Mouse (Mus musculus) small intestine, adult 2 months (tissue): ENCODE measurements around the gene Fam181b.

Experiments
- CTCF ChIP-seq: fragments of 200-500 bp; IDR thresholded peaks from 2 replicates; pipeline ENCODE4 v1.5.1; 2012; ENCODE audit warnings: low read depth, mild to moderate bottlenecking, control low read depth, inconsistent platforms, low read length, moderate library complexity, mixed read lengths; ENCODE audit not compliant: insufficient replicate concordance, insufficient read length; ENCODE audit errors: extremely low read depth
- POLR2A ChIP-seq: fragments of 200-500 bp; IDR thresholded peaks from 2 replicates; pipeline ENCODE4 v1.6.1; 2012; ENCODE audit warnings: low read depth, mild to moderate bottlenecking, control low read depth, inconsistent platforms, low read length, moderate library complexity

DNA sequence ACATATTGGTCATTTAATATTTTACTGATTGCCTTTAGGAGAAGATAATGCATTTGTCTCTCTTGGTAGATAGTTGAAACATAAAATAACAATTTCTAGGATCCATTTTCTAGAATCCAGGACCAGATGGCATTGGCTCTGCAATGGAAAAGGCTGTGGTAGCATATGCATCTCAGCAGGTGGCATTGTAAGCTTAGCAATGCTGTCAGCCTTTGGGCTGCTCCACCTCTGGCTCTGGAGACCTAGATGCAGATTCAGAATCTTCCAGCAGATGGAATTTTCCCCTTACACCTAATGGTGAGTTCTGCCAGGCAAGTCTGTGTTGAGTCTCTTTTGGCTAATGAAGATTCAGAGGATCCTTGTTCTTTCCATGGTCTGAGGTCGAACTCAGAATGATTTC lies 44.3 kb downstream of the Fam181b start:
- no peak for TF ChIP-seq CTCF
- TF ChIP-seq POLR2A = no peak
